Mouse (Mus musculus): Measurements from ENCODE around the gene Sh3bgrl2.

DNA sequence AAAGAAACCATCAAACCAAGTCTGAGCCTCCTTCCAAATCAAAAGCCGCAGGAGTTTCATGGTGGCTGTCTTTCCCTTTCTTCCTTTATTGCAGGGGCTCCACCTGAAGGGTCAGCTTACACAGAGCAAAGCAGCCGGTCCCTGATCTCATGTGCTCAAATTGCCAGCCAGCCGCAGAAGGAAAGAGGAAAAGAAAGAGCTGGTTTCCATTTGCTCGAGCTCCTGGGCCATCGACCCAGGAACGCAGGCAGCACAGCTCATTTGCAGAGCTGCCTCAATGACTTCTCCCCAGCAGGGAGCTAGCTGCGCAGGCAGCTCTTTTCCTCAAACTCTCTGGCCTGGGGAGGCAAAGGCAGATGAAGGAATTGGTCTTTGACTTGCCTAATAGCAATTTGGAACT is 87.9 kb downstream of the Sh3bgrl2 start:
- TF ChIP-seq EP300 (IDR thresholded peaks at IDR 0.05; ENCODE audit: insufficient read depth, low read depth, low read length) (no peak), CTCF (IDR thresholded peaks at IDR 0.05) (no peak), POLR2A (IDR thresholded peaks at IDR 0.05; ENCODE audit: insufficient read depth, low read depth, low read length) (no peak)

Measured in heart, adult 2 months (tissue).